Mouse (Mus musculus) heart, postnatal 25 days (tissue): ENCODE results near the gene Epn1. TPM values are rescaled to one million over a fixed set of nuclear protein-coding genes. Genes with fewer than 3 reads are reported as not detected.

Experiments
- DNase-seq: peaks from one replicate; pipeline ENCODE4 v3.0.0; 2022; ENCODE audit warnings: low spot score
- intact Hi-C: fragments of 180-260 bp; cut with DNase I; formaldehyde crosslinking; loops from one replicate; pipeline ENCODE4 v1.15.1; 2025
- total RNA-seq, 2 experiments: library from RNA; stranded (reverse); gene quantifications; 2 replicates each; pipeline ENCODE4 v1.2.3; 2021

The Epn1 gene
- 100 to 1,000 TPM; 178 to 187 TPM for total RNA-seq

DNA sequence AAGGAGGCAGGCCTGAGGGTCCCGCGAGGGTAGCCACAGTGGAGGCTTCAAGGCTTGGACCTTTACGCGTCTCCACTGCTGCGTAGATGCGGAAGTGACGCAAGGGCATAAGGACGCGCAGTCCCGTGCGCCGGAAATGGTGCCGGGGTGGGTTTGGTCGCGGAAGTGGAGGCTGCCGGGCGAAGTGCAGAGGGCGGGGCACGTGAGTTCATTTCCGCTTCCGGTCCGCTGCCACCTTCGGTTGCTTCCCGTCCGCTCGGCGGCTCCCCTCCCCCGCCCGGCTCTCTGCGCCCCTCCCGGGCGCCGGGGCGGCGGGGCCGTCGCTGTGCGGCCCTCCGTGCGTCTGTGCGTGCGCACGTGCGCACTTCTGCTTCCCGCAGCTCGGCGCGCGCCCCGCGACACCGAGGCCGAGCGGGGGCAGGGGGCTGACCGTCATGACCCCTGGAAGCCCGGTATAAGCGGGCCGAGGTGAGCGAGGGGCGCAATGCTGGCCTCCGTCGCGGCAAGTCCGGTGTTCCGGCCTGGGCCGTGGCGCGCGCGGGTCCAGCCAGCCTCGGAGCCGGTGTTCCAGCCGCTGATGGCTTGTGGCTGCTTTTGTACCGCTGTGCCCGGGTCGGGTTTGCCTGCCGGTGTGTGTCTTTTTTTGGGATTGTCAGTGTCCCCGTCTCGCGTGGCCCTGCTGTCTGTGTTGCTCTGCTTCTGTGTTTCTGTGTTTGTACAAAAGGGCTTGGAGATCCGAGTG, at the start of gene Epn1:
Gene Epn1, plus strand, starts transcription at position 226 of the 742 bp plus-strand sequence.
- intact Hi-C loops, result loop anchor here (1.0 to 5.0 kb wide), 2 partner anchors 18 to 42 kb away; partner anchors contain the start of gene U2af2
- DNase-seq, result peak; percentile 91

DNA sequence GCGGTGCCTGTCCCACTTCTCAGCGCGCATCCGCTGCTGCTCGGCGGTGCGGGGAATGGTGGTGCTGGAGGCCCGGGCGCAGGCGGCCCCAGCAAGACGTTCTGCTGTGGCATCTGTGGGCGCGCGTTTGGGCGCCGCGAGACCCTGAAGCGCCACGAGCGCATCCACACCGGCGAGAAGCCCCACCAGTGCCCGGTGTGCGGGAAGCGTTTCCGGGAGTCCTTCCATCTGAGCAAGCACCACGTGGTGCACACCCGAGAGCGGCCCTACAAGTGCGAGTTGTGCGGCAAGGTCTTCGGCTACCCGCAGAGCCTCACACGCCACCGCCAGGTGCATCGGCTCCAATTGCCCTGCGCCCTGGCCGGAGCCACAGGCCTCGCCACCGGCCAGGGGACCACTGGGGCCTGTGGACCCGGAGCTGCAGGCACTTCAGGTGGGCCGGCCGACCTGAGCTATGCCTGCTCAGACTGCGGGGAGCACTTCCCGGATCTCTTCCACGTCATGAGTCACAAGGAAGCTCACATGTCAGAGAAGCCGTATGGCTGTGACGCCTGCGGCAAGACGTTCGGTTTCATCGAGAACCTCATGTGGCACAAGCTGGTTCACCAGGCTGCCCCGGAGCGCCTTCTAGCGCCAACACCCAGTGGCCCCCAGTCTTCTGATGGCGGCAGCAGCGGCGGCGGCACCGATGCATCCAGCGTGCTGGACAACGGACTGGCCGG, 49.3 kb upstream of the Epn1 start:
- DNase-seq, result no peak
- intact Hi-C loops, result no loop called here

DNA sequence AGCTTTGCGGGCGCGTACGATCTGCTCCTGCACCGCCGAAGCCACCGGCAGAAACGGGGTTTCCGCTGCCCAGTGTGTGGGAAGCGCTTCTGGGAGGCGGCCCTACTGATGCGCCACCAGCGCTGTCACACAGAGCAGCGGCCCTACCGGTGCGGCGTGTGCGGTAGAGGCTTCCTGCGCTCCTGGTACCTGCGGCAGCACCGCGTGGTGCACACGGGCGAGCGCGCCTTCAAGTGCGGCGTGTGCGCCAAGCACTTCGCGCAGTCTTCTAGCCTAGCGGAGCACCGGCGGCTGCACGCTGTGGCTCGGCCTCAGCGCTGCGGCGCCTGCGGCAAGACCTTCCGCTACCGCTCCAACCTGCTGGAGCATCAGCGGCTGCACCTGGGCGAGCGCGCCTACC, 48.5 kb upstream of the Epn1 start:
- DNase-seq, result no peak
- intact Hi-C loops, result no loop called here

DNA sequence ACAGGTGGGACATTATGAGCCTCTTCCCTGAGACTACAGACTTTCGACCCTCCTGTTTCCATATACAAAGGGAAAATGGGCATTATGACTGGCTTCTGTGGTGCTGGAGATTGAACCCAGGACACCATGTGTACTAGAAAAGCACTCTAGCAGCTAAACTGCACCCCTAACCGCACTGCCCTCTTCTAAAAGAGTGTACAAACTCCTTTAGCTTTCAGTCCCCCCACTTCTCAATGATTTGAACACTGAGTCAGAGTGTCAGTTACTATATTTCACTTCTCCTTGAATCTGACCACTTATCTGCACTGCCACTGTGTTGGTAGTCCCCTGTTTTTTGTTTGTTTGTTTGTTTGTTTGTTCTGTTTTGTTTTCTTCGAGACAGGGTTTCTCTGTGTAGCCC, 46.2 kb upstream of the Epn1 start, which contains the start of gene 4632433K11Rik:
Gene 4632433K11Rik, plus strand, starts transcription at position 301 of the 400 bp plus-strand sequence.
- intact Hi-C loops, result no loop called here
- no peak for DNase-seq

DNA sequence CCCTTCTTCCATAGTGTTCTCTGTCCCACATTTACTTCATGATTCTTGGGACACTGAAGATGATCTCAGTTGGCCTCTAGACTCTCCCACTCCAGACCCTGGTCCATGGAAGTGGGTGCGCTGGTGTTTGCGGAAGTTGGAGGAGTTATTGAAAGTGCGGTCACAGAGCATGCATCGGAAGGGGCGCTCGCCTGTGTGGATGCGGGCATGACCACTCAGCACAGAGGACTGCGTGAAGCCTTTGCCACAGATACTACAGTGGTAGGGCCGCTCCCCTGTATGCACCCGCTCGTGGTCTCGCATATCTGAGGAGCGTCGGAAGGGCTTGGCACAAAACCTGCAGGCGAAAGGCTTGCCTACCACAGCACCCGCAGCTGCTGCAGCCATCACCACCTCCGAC, 44.4 kb upstream of the Epn1 start:
- intact Hi-C loops, result loop anchor here (2.0 kb wide), 1 partner anchor 13 kb away; no protein-coding TSS in a partner anchor
- no peak for DNase-seq

DNA sequence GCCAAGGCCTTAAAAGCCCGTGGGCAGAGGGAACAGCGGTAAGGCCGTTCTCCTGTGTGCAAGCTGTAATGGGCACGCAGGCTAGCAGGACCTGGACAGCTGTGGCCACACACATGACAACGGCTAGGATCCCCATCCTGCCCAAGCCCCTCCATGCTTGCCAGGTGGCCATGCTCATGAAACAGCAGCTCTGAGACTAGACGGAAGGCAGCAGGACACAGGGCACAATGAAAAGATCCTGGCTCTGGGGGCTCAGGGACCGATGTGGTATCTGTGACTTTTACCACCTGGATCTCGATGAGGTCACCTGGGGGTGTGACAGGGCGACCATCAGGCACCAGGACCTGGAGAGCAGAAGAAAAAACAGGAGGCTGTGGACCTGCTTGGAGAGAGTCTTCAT, 43.9 kb upstream of the Epn1 start:
- no peak for DNase-seq
- intact Hi-C loops, result loop anchor here (2.0 kb wide), 1 partner anchor 13 kb away; no protein-coding TSS in a partner anchor

DNA sequence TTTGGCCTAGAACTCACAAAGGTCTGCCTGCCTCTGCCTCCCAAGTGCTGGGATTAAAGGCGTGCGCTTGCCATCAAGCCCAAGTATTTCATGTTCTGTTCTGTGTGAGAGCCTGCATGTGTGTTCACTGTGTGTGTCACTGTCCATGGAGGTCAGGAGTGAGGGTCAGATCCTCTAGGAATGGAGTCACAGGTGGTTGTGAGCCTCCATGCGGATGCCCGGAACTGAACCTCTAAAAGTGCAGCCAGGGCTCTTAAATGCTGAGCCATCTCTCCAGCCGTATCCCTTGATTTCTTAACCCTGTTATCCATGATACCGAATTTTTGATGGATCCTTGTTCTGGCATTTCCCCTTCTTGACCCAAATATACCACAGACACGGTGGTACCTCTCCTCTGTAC, 43.0 kb upstream of the Epn1 start:
- intact Hi-C loops, result loop anchor here (2.0 kb wide), 1 partner anchor 14 kb away; no protein-coding TSS in a partner anchor
- DNase-seq, result no peak

DNA sequence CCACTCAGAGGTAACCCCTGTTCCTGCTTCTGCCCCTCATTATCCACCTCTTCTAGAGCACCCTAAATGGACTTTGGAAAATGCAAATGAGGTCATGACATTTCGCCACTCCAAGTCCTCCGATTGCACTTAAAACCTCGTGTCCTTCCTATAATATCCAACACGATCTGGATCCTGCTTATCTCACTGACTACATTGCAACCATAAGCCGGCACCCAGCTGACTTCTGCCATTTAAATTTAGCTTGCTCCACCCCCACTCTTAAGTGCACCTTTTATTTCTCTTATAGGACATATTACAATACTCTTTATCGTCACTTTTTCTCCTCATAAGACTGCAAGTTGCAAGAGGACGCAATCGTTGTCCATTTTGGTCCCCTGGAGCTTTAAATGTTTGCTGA, 42.6 kb upstream of the Epn1 start:
- intact Hi-C loops, result loop anchor here (2.0 kb wide), 1 partner anchor 15 kb away; no protein-coding TSS in a partner anchor
- DNase-seq, result no peak

DNA sequence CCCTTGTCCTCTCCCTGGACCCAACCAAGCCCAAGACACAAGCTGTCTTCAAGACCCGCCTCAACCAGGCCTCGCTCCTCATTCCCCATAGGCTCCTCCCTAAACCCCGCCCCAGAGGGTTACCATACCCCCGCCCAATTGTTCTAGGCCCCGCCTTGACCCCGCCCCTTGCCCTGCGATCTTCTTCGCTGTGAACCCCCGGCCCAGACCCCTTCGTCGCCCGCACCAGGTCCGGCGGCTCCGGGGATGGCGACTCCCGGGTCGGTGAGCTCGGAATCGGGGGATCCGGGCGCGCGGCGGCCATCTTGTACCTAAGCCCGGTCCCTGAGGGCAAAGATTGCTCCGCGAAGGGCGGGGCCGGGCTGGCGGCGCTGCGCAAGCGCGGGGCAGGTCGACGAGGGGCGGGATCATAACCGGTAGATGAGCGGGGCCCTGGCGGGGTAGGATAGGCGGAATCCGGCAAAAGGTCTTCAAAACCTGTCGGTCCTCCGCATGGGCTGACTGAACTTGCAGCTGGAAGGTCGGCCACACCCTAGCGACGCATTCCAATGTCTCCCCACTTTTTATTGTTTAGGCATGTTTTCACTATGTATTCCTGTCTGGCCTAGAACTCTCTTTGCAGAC, 41.8 kb upstream of the Epn1 start, which contains the start of gene Zfp784:
Gene Zfp784, minus strand, starts transcription at position 338 of the 624 bp plus-strand sequence.
- DNase-seq, result peak; percentile 91
- intact Hi-C loops, result no loop called here

DNA sequence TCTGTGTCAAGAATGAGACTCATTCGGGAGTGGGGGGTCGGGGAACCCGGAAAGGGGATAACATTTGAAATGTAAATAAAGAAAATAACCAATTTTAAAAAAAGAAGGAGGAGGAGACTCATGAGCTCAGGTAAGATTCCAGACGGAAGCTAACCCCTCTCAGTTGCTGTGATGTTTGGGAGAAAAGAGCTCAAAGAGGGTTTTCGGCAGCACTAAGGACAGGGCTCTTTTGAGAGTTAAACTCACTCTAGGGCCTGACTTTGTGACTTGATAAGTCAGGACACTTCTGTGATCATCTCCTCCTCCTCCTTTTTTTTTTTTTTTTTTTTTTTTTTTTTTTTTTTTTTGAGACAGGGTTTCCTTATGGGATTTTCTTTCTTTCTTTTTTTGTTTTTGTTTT, 41.1 kb upstream of the Epn1 start:
- intact Hi-C loops, result no loop called here
- no peak for DNase-seq

DNA sequence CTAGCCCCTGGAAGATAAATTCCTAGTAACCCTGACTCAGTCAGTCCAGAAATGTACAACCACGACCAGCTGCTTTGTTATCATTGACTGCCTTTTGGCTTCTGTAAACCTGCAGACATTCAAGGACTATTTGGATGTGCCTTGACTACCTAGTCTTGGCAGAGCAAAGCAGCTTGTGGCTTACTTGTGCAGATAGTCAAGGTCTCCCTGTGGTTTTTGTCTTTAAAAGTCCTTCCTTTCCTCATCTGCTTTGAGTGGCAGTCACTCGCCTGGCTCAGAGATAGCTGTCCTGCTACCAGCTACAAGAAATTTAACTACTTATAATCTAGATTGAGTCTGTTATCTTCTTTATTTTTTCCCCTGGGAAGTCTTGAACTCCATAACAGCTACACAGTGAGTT, 35.1 kb upstream of the Epn1 start:
- intact Hi-C loops, result loop anchor here (10.0 kb wide), 1 partner anchor 490 kb away; no protein-coding TSS in a partner anchor
- DNase-seq, result no peak

DNA sequence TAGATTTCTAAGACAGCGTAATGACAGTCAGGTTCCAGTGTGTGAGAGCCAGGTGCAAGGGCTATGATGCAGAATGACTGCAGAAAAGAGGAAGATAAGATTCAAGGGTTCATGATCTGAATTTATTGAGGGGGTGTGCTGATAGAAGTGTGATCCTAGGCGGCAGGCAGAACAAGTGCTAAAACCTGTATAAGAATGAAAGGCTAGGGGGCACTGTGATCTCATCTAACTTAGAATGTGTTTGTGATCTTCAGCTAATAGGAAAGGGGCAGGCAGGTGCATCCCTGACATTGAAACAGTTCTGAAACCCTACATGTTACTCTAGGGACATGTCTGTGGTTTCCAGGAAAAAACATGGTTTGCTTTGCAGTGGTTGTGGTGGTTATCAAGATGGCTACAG, 33.9 kb upstream of the Epn1 start:
- no peak for DNase-seq
- intact Hi-C loops, result loop anchor here (1.0 to 10.0 kb wide), 2 partner anchors 103 to 491 kb away; no protein-coding TSS in a partner anchor

DNA sequence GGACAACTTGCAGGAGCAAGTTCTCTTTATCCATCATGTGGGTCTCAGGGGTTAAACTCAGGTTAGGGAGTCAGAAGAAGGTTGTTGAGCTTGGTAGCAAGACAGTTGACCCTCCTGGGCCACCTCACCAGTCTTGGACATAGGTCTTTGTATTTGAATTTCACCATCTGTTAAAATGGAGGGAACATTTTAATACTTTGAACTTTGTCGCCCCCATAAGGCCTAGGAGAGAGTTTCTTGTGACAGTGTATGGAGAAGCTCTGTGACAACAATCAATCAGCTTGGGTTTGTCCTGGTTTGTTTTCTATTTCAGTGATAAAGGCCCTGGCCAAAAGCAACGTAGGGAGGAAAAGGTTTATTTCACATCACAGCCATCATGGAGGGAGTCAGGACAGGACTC, 32.7 kb upstream of the Epn1 start:
- DNase-seq, result no peak
- intact Hi-C loops, result loop anchor here (10.0 kb wide), 1 partner anchor 493 kb away; no protein-coding TSS in a partner anchor

DNA sequence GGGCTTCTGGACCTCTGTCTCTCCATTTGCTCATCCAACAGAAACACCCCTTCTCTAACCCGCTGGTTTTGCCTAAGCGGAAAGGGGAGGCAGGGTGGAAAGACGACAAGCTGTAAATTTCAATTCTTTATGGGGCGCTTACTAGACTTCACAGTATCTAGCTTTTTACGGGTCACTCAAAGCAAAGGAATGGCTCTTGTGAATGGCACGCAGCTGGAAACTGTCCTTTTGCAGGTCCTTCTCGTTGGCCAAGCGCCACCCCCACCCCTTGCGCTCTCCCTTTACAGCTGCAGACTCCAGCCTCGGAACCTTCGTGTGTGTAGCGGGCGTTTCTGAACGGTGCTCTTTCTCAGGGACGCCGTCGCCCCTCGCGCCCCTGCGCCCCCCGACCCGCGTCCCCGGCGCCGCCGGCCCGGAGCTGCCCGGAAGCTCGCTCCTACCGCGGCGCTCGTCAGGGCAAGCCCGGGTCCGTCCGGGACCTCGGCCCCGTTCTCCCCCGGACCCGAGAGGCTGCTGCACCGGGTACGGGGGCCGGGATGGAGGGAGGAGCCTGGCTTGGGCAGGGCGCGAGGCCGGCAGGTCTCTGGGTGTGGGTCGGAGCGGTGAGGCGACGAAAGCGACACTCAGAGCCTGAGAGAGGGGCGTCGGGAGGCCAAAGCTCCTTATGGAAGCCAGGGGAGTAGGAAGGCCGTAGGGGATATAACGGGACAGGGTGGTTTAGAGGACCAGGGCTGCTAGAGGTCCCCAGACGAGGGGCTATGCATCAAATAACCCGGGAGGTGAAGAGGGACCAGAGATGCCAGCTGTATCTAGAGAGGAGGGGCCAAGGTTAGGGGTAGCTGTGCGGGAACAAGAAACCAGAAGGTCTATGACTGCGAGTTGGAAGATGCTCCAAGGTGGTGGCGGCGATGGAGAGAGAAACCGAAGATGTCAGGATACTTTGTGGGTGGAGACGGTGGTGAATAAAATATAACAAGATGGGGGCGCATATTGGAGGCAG, 28.5 kb upstream of the Epn1 start, which contains the start of gene Zfp580:
Gene Zfp580, plus strand, starts transcription at position 346 of the 1,000 bp plus-strand sequence.
- intact Hi-C loops, result loop anchor here (2.0 to 5.0 kb wide), 3 partner anchors 39 to 184 kb away; partner anchors contain the start of genes Fiz1, Zfp524 and Zfp579
- DNase-seq, result peak; percentile 61

DNA sequence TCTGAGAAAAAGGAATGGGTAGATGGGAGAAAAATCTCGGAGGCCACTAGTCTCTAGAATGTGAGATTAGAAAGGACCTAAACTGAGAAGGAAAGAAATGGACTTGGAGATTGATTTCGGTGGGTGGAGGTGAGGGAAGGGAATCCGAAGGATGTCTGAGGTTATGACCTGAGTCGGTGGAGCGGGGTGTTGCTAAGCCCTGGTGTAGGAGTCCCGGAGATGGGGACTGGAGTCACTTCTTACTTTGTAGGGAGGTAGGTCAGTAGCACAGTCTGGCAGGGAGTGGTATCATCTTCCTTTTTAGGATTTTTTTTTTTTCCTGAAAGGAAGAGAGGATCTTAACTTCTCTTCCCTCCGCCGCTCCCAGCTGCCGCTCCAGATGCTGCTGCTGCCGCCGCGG, 27.6 kb upstream of the Epn1 start:
- DNase-seq, result no peak
- intact Hi-C loops, result loop anchor here (5.0 kb wide), 2 partner anchors 40 to 185 kb away; partner anchors contain the start of genes Fiz1 and Zfp524

DNA sequence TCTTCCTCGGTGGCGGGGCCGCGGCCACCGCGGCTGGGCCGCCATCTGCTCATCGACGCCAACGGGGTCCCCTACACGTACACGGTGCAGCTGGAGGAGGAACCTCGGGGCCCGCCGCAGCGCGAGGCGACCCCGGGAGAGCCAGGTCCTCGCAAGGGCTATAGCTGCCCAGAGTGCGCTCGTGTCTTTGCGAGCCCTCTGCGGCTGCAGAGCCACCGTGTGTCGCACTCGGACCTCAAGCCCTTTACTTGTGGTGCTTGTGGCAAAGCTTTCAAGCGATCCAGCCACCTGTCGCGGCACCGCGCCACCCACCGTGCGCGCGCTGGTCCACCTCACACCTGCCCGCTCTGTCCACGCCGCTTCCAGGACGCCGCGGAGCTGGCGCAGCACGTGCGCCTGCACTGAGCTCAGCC, 27.1 kb upstream of the Epn1 start:
- no peak for DNase-seq
- intact Hi-C loops, result loop anchor here (5.0 kb wide), 2 partner anchors 41 to 186 kb away; partner anchors contain the start of genes Fiz1 and Zfp524

DNA sequence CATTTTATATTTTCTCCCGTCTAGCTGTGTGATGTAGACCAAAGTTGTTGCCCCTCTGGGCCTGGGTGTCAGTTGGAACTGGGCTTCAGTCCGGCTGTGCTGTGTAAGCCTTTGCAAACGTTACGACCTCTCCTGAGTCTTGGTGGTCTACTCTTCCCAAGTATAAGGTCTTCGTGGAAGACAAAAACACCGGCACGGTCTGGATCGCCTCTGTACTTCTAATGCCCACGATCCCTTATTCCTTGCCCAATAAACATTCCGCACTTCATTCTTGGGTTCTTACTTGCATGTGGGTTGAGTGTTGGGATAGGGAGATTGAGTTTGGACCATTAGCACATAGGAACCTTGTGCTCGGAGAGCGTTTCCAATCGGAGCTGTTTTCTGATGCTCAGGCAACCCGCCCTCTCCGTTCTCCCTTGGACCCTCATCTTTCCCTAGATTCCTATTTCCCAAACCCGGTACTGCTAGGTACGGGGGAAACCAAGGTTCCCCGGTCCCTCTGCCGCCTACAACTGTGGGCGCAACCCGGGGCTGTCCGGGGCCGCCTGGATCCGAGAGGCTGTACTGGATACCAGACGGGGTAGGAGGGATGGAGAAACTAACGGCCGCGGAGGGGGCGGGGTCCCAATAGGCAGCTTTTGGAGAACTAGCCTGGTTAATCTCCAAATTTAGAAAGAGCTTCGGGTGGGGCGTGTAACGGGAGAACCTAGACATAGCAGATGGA, 26.4 kb upstream of the Epn1 start:
- intact Hi-C loops, result loop anchor here (2.0 to 5.0 kb wide), 3 partner anchors 33 to 186 kb away; partner anchors contain the start of genes Ccdc106, Fiz1, Zfp524 and Zfp865

More for the DNA sequence above, 26.4 kb upstream of the Epn1 start:
- no peak for DNase-seq
